16 mouse cellular contexts compared by ENCODE assay signal in genomic region chr8:88577666-88578065, GRCm38 (mm10). TPM values are rescaled to one million over a fixed set of nuclear protein-coding genes. Genes with fewer than 3 reads are reported as not detected.
DNase-seq lines count a peak whose midpoint lies in the region; ATAC-seq lines count a peak whose summit lies in the region.
"Had no signal": no experiment of that assay in that cellular context is flagged by ENCODE, and none has a peak within 500 bp of the region (broad histone marks: within the 10 kb centered on the region; RNA-seq: fewer than 3 reads in every experiment).

No protein-coding gene starts in this region.

- H3K4me2 ChIP-seq in kidney, embryonic 15.5 days, result no peak overlapping the region
- H3K4me2 ChIP-seq in hindbrain, embryonic 14.5 days (replicated peaks), result no peak overlapping the region

- H3K9ac ChIP-seq in kidney, embryonic 15.5 days, result no peak overlapping the region
- no peak overlapping the region for H3K9ac ChIP-seq in hindbrain, embryonic 14.5 days
- H3K9ac ChIP-seq: liver, embryonic 14.5 days had no signal

- H3K27me3 ChIP-seq in kidney, embryonic 15.5 days, result no peaks in the 10 kb centered on the region
- H3K27me3 ChIP-seq in hindbrain, embryonic 14.5 days (ENCODE audit: control insufficient read depth, insufficient read depth, low read length), result no peaks in the 10 kb centered on the region

- H3K27ac ChIP-seq in kidney, embryonic 15.5 days, result peak overlapping the region; percentile 89
- H3K27ac ChIP-seq in hindbrain, embryonic 14.5 days, result 0 out of 2 replicates have a peak overlapping the region, but pooled peaks have one; percentile 3
- H3K27ac ChIP-seq: liver, embryonic 14.5 days had no signal

- intact Hi-C loops in left cerebral cortex, postnatal 25 days (cut with DNase I), result loop anchor here (5.0 kb wide), 2 partner anchors 160 to 215 kb away; partner anchors contain the start of gene Brd7

- DNase-seq in cerebellum, postnatal 10 days, result peak; percentile 63 to 71
- DNase-seq in cerebellum, adult 9-10 months, result no peak
- no peak for DNase-seq in kidney, postnatal 10 days
- DNase-seq in Muller cell, postnatal 12 days (ENCODE audit: inconsistent ontology term), result peak; percentile 64
- no peak for DNase-seq in hindbrain, embryonic 14.5 days (ENCODE audit: low spot score)
- DNase-seq in urinary bladder, postnatal 10 days (ENCODE audit: low spot score), result no peak
- DNase-seq in left cerebral cortex, postnatal 25 days (ENCODE audit: low spot score in 2 of 2), result no peak
- DNase-seq: adrenal gland, postnatal 36 days; cerebellum, adult 11-12 months; gastrocnemius, postnatal 36 days; heart, postnatal 14 days; kidney, adult 18-20 months; right cerebral cortex, adult 18-20 months had no signal

- peaks cover 84% of the 10 kb centered on the region for H3K4me1 ChIP-seq in kidney, embryonic 15.5 days
- H3K4me1 ChIP-seq in hindbrain, embryonic 14.5 days (replicated peaks; ENCODE audit: control insufficient read depth, insufficient read depth, low read length), result peaks cover 26% of the 10 kb centered on the region; the same call in 1 of the 2 replicates

- H3K36me3 ChIP-seq in kidney, embryonic 15.5 days, result peaks cover 19% of the 10 kb centered on the region; the same call in 1 of the 2 replicates
- no peaks in the 10 kb centered on the region for H3K36me3 ChIP-seq in hindbrain, embryonic 14.5 days (replicated peaks; ENCODE audit: control insufficient read depth, insufficient read depth)

- H3K4me3 ChIP-seq in kidney, embryonic 15.5 days (replicated peaks), result no peak overlapping the region
- no peak overlapping the region for H3K4me3 ChIP-seq in hindbrain, embryonic 14.5 days (replicated peaks; ENCODE audit: low read length)

- ATAC-seq in kidney, embryonic 15.5 days (replicated peaks; ENCODE audit: low FRiP score), result no peak
- no peak for ATAC-seq in hindbrain, embryonic 14.5 days (ENCODE audit: low FRiP score)

- WGBS in kidney, embryonic 15.5 days, result 70% methylated on average over 5 of the region's 5 CpGs
- 48% methylated on average over 5 of the region's 5 CpGs for WGBS in hindbrain, embryonic 14.5 days

- no peaks in the 10 kb centered on the region for H3K9me3 ChIP-seq in kidney, embryonic 15.5 days (replicated peaks)
- H3K9me3 ChIP-seq in hindbrain, embryonic 14.5 days (ENCODE audit: control insufficient read depth, low read length), result no peaks in the 10 kb centered on the region

RNA-seq across cellular contexts. Expression of gene Nkd1, which starts 56.5 kb away (rescaled TPM):
- 60.0 and 68.1 TPM in 2 replicates for polyA plus RNA-seq in kidney, embryonic 15.5 days (2015; fragmentation: Nextera tagmentation; extraction: Ambion mirVana)
- polyA plus RNA-seq in hindbrain, embryonic 14.5 days (2014; fragmentation: Nextera tagmentation; extraction: Ambion mirVana), result 45.3 and 57.6 TPM in 2 replicates
- 10 to 100 TPM; 16.7 to 17.9 TPM for total RNA-seq in left cerebral cortex, postnatal 25 days (2021)
- total RNA-seq: neutrophil, adult 5-6 weeks had no signal

RNA-seq across cellular contexts. Expression of gene Snx20, which starts 58.3 kb away (rescaled TPM):
- polyA plus RNA-seq in kidney, embryonic 15.5 days (2015; fragmentation: Nextera tagmentation; extraction: Ambion mirVana), result 1.7 and 2.3 TPM in 2 replicates
- polyA plus RNA-seq in hindbrain, embryonic 14.5 days (2014; fragmentation: Nextera tagmentation; extraction: Ambion mirVana), result 1.4 and 1.7 TPM in 2 replicates
- total RNA-seq in left cerebral cortex, postnatal 25 days (2021), result 1 to 10 TPM; 1.4 to 1.6 TPM

Comparison
In these comparisons a context has a peak if more than half of its experiments do, and no peak if none do; other contexts are left out.
1. DNase-seq: peak in cerebellum, postnatal 10 days (2 of 2) and Muller cell, postnatal 12 days (single experiment); none in cerebellum, adult 9-10 months (single experiment), kidney, postnatal 10 days (single experiment), hindbrain, embryonic 14.5 days (single experiment), urinary bladder, postnatal 10 days (single experiment) and left cerebral cortex, postnatal 25 days (0 of 2).